Mouse (Mus musculus) E14TG2a.4 (cell line): ENCODE measurements around the gene Arhgef3.

Source experiments
- H3K27me3 ChIP-seq: 2 replicates; pipeline ENCODE4 v1.6.1; 2014; ENCODE audit warnings: low read length, control low read depth; ENCODE audit not compliant: insufficient read depth
- H3K36me3 ChIP-seq: 2 replicates; pipeline ENCODE4 v1.6.1; 2014; ENCODE audit warnings: low read length, control low read depth; ENCODE audit not compliant: insufficient read depth
- H3K4me1 ChIP-seq: replicated peaks from 2 replicates; pipeline ENCODE4 v1.6.1; 2014; ENCODE audit warnings: low read depth, low read length, control low read depth
- H3K4me3 ChIP-seq: replicated peaks from 2 replicates; pipeline ENCODE4 v1.5.1; 2014; ENCODE audit warnings: mild to moderate bottlenecking, low read length
- H3K9me3 ChIP-seq: 2 replicates; pipeline ENCODE4 v1.6.1; 2014; ENCODE audit warnings: low read length, control low read depth
- CTCF ChIP-seq: conservative IDR thresholded peaks from 2 replicates; pipeline ENCODE4 v1.5.1; 2014; ENCODE audit warnings: low read length
- NANOG ChIP-seq: IDR thresholded peaks from 2 replicates; pipeline ENCODE4 v1.6.1; 2014; ENCODE audit warnings: borderline replicate concordance, low read length, mixed read lengths
- POU5F1 ChIP-seq: IDR thresholded peaks from 2 replicates; pipeline ENCODE4 v1.6.1; 2014; ENCODE audit warnings: low read length, borderline replicate concordance

Arhgef3 gene

GRCm38 (mm10) chr14:27130031-27130430, 15.3 kb downstream of the Arhgef3 start:
- Histone ChIP-seq H3K36me3 (no peaks in the 10 kb centered on the region), H3K27me3 (no peaks in the 10 kb centered on the region), H3K4me3 (no peak overlapping the region), H3K4me1 (peaks cover 39% of the 10 kb centered on the region), H3K9me3 (no peaks in the 10 kb centered on the region)
- no peak for TF ChIP-seq CTCF
- no peak for TF ChIP-seq NANOG
- TF ChIP-seq POU5F1, result no peak

DNA sequence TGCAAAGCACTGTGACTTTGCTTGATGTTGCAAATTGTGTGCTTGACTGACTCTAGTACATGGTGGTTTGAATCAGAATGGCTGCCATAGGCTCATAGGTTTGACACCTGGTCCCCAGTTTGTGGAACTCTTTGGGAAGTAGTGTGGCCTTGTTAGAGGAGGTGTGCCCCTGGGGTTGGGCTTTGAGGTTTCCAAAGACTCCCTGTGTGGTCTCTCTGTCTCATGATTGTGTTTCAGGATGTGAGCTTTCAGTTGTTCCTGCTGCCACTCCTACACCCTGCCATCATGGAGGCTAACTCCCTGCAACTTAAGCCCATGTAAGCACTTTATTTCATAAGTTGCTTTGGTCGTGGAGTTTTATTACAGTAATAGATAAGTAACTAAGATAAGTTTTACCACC, 16.0 kb downstream of the Arhgef3 start:
- H3K9me3 ChIP-seq, result no peaks in the 10 kb centered on the region
- no peaks in the 10 kb centered on the region for H3K36me3 ChIP-seq
- H3K4me3 ChIP-seq, result no peak overlapping the region
- no peaks in the 10 kb centered on the region for H3K27me3 ChIP-seq
- H3K4me1 ChIP-seq, result peaks cover 39% of the 10 kb centered on the region
- no peak for TF ChIP-seq POU5F1

GRCm38 (mm10) chr14:27131521-27131920, 16.8 kb downstream of the Arhgef3 start:
- no peaks in the 10 kb centered on the region for H3K9me3 ChIP-seq
- H3K4me3 ChIP-seq, result peak overlapping the region; percentile 39
- no peak for TF ChIP-seq CTCF
- H3K36me3 ChIP-seq, result no peaks in the 10 kb centered on the region
- peaks cover 39% of the 10 kb centered on the region for H3K4me1 ChIP-seq
- H3K27me3 ChIP-seq, result no peaks in the 10 kb centered on the region

GRCm38 (mm10) chr14:27138891-27139290, 24.2 kb downstream of the Arhgef3 start:
- H3K4me1 ChIP-seq, result peaks cover 51% of the 10 kb centered on the region
- H3K27me3 ChIP-seq, result no peaks in the 10 kb centered on the region
- no peaks in the 10 kb centered on the region for H3K36me3 ChIP-seq
- H3K9me3 ChIP-seq, result no peaks in the 10 kb centered on the region
- TF ChIP-seq NANOG, result no peak
- no peak for TF ChIP-seq CTCF
- no peak for TF ChIP-seq POU5F1
- H3K4me3 ChIP-seq, result no peak overlapping the region

DNA sequence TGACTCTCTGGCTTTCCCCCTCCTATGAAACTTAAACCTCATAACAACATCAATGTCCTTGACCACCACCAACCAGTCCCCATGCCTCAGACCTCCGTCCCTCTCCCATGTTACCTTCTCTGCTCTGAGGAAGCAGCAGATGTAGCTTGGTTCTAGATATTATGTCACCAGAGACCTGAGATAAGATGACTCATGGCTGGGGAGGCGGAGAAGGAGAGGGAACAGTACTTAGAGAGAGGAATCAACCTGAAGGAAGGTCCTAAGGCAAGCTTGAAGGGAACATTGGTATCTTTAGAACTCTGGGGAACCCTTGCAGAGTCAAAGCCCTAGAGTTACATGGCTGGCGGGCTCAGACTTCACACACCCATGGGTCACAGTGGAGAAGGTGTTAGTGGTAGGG, 25.3 kb downstream of the Arhgef3 start:
- Histone ChIP-seq H3K4me3 (no peak overlapping the region), H3K9me3 (no peaks in the 10 kb centered on the region), H3K27me3 (no peaks in the 10 kb centered on the region), H3K4me1 (peaks cover 61% of the 10 kb centered on the region), H3K36me3 (no peaks in the 10 kb centered on the region)
- TF ChIP-seq POU5F1 (no peak), NANOG (no peak), CTCF (no peak)

DNA sequence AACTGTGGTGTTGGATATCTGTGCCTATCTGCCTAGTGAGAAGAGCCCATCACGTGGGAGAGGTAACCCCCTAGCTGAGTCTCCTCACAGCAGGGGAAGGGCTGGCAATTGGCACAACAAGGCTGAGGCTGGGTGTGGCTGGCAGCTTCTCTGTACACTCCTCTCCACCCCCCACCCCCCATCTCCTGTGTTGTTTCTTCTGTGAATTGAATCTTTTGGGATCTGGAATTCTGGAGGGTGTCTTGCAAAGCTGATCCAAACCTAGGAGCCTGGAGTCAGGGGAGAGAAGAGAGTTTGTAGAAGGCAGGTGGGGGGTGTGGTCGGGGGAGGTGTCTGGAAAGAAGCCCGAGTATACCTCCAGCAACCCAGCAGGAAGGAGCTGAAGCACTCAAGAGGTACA, 26.8 kb downstream of the Arhgef3 start:
- TF ChIP-seq POU5F1, result no peak
- TF ChIP-seq NANOG, result no peak
- TF ChIP-seq CTCF, result no peak
- Histone ChIP-seq H3K9me3 (no peaks in the 10 kb centered on the region), H3K4me1 (peaks cover 75% of the 10 kb centered on the region), H3K4me3 (peak overlapping the region; percentile 66), H3K36me3 (no peaks in the 10 kb centered on the region), H3K27me3 (no peaks in the 10 kb centered on the region)

GRCm38 (mm10) chr14:27142680-27143079, 28.0 kb downstream of the Arhgef3 start:
- Histone ChIP-seq H3K9me3 (no peaks in the 10 kb centered on the region), H3K36me3 (no peaks in the 10 kb centered on the region), H3K4me1 (peaks cover 87% of the 10 kb centered on the region), H3K4me3 (peak overlapping the region; percentile 66), H3K27me3 (no peaks in the 10 kb centered on the region)
- TF ChIP-seq NANOG, result no peak
- TF ChIP-seq CTCF, result no peak
- TF ChIP-seq POU5F1, result no peak

DNA sequence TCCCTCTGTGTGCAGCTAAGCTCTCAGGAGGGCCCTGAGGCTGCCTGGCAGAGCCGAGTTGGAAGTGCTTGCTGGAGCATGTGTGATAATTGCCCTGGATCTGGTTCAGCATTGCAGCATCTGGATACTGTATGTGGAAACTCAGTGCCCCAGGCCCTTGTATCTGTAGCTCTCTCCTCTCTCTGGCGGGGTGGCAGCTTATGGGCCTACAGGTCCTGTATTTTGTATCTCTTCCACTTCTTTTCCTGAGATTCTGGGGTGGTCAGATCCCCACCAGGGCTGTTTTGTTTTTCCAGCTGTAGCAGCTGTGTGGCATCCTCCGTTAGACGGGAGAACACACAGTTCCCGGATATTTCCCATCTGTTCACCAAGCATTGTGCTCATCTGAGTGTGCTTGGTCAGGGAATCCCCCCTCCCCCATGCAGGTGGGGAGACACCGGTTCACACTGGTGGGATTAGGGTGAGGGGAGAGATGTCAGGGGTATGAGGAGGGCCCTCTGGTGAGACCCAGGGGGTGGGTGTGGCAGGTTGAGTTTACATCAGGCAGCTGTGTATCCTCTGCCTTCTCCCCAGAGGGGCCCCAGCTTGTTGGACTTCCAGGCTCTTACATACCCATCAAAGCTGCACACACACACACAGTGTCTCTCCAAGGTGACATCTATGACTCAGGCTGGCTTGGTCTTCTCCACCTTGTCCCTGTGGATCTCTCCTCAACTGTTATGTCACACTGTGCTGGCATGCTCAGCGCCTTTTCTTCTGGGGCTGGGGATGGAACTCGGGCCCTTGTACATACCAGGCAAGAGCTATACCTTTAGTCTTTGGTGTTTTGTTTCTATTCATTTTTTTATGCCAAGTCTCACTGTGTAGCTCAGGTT, 30.7 kb downstream of the Arhgef3 start:
- Histone ChIP-seq H3K4me1 (peaks cover 98% of the 10 kb centered on the region), H3K9me3 (no peaks in the 10 kb centered on the region), H3K27me3 (no peaks in the 10 kb centered on the region), H3K4me3 (peak overlapping the region; percentile 43), H3K36me3 (0 out of 2 replicates have a peak, but pooled peaks cover 6% of the 10 kb centered on the region)
- TF ChIP-seq CTCF (no peak), POU5F1 (no peak), NANOG (no peak; the same call in 1 of the 2 replicates)

DNA sequence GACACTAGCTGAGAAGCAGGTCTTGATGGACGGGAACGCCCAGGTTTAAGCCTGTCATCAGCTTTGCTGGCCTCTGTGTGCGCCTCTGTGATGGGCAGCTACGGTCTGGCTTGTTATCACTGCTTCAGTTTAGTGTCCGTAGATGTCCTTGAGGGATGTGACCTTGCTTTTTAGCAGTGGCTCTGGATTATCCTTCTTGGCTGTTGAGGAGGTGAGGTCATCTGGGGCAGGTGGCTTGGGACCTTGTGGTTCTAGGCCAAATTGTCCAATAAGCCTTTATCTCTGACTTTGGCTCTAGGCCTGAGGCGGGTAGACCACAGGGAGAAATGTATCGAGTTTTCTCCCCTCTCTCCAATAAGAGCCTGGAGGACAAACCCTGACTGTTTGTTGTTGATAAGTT, 33.0 kb downstream of the Arhgef3 start:
- Histone ChIP-seq H3K4me3 (no peak overlapping the region), H3K4me1 (peaks cover 94% of the 10 kb centered on the region), H3K27me3 (no peaks in the 10 kb centered on the region), H3K36me3 (0 out of 2 replicates have a peak, but pooled peaks cover 6% of the 10 kb centered on the region), H3K9me3 (no peaks in the 10 kb centered on the region)
- no peak for TF ChIP-seq NANOG
- TF ChIP-seq CTCF, result no peak
- no peak for TF ChIP-seq POU5F1
